Mouse (Mus musculus) lung, adult 2 months (tissue): ENCODE measurements at regions not wholly inside any gene's neighbourhood (a gene's known extent, or its start where the extent isn't known, plus 50 kb on each side); places are given as distances from the start of the nearest gene placed in this dataset.

Experiments
- CTCF ChIP-seq: fragments of 200-500 bp; IDR thresholded peaks from 2 replicates; pipeline ENCODE4 v1.5.1; 2011; ENCODE audit warnings: mild to moderate bottlenecking, low read length, control low read depth; ENCODE audit not compliant: insufficient read depth
- POLR2A ChIP-seq: fragments of 200-500 bp; IDR thresholded peaks from 2 replicates; pipeline ENCODE4 v1.6.1; 2011; ENCODE audit warnings: low read depth, mild to moderate bottlenecking, control low read depth, low read length, borderline replicate concordance; ENCODE audit errors: extremely low read depth

GRCm38 (mm10) chr13:70233896-70234799, 403.3 kb downstream of the Ice1 start:
- TF ChIP-seq POLR2A (no peak), CTCF (peak; percentile 82)
